Mouse (Mus musculus): ENCODE data around the gene Olfr323. TPM values are rescaled to one million over a fixed set of nuclear protein-coding genes. Genes with fewer than 3 reads are reported as not detected.

Olfr323 gene
- not detected for polyA plus RNA-seq (2014; fragmentation: Illumina TruSeq; extraction: RNeasy Lipid Tissue Mini Kit (QIAGEN cat#74804); ENCODE audit: low read depth, low replicate concordance)

GRCm38 (mm10) chr11:58630401-58630800 lies at the start of gene Olfr323:
TSS of gene Olfr323 (minus strand) at chr11:58630501.

GRCm38 (mm10) chr11:58658596-58658995 lies 28.3 kb upstream of the Olfr323 start, which contains the start of gene Olfr322:
TSS of gene Olfr322 (plus strand) at chr11:58658782.

GRCm38 (mm10) chr11:58640272-58640867 lies 10.1 kb upstream of the Olfr323 start, which contains the start of gene Trim58:
TSS of gene Trim58 (plus strand) at chr11:58640465.

GRCm38 (mm10) chr11:58615975-58616374 lies 14.3 kb downstream of the Olfr323 start, which contains the start of gene 2210407C18Rik:
TSS of gene 2210407C18Rik (minus strand) at chr11:58616075.

GRCm38 (mm10) chr11:58594814-58595213 lies 35.5 kb downstream of the Olfr323 start, which contains the start of gene Olfr324:
TSS of gene Olfr324 (plus strand) at chr11:58595114.

GRCm38 (mm10) chr11:58577430-58577829 lies 52.9 kb downstream of the Olfr323 start, which contains the start of gene Olfr325:
TSS of gene Olfr325 (plus strand) at chr11:58577730.

Other genes starting within 250 kb of the Olfr323 start
- not detected for gene 1810065E05Rik, start 209.4 kb downstream of the Olfr323 start, polyA plus RNA-seq (2014; fragmentation: Illumina TruSeq; extraction: RNeasy Lipid Tissue Mini Kit (QIAGEN cat#74804); ENCODE audit: low read depth, low replicate concordance)
- gene Gm12253, start 197.9 kb downstream of the Olfr323 start, polyA plus RNA-seq (2014; fragmentation: Illumina TruSeq; extraction: RNeasy Lipid Tissue Mini Kit (QIAGEN cat#74804); ENCODE audit: low read depth, low replicate concordance): not detected
- not detected for gene Lypd9, start 177.6 kb downstream of the Olfr323 start, polyA plus RNA-seq (2014; fragmentation: Illumina TruSeq; extraction: RNeasy Lipid Tissue Mini Kit (QIAGEN cat#74804); ENCODE audit: low read depth, low replicate concordance)
- not detected for gene Olfr30, start 168.2 kb downstream of the Olfr323 start, polyA plus RNA-seq (2014; fragmentation: Illumina TruSeq; extraction: RNeasy Lipid Tissue Mini Kit (QIAGEN cat#74804); ENCODE audit: low read depth, low replicate concordance)
- gene Olfr332, start 137.9 kb downstream of the Olfr323 start, polyA plus RNA-seq (2014; fragmentation: Illumina TruSeq; extraction: RNeasy Lipid Tissue Mini Kit (QIAGEN cat#74804); ENCODE audit: low read depth, low replicate concordance): not detected
- not detected for gene Olfr331, start 127.9 kb downstream of the Olfr323 start, polyA plus RNA-seq (2014; fragmentation: Illumina TruSeq; extraction: RNeasy Lipid Tissue Mini Kit (QIAGEN cat#74804); ENCODE audit: low read depth, low replicate concordance)
- 1.5 TPM for gene Olfr330, start 95.7 kb downstream of the Olfr323 start, polyA plus RNA-seq (2014; fragmentation: Illumina TruSeq; extraction: RNeasy Lipid Tissue Mini Kit (QIAGEN cat#74804); ENCODE audit: low read depth, low replicate concordance)
- 3.0 TPM for gene Olfr329-ps, start 84.1 kb downstream of the Olfr323 start, polyA plus RNA-seq (2014; fragmentation: Illumina TruSeq; extraction: RNeasy Lipid Tissue Mini Kit (QIAGEN cat#74804); ENCODE audit: low read depth, low replicate concordance)
- not detected for gene Olfr328, start 74.9 kb downstream of the Olfr323 start, polyA plus RNA-seq (2014; fragmentation: Illumina TruSeq; extraction: RNeasy Lipid Tissue Mini Kit (QIAGEN cat#74804); ENCODE audit: low read depth, low replicate concordance)
- gene Olfr224, start 59.9 kb downstream of the Olfr323 start, polyA plus RNA-seq (2014; fragmentation: Illumina TruSeq; extraction: RNeasy Lipid Tissue Mini Kit (QIAGEN cat#74804); ENCODE audit: low read depth, low replicate concordance): not detected
- not detected for gene Olfr325, start 52.8 kb downstream of the Olfr323 start, polyA plus RNA-seq (2014; fragmentation: Illumina TruSeq; extraction: RNeasy Lipid Tissue Mini Kit (QIAGEN cat#74804); ENCODE audit: low read depth, low replicate concordance)
- gene Olfr324, start 35.4 kb downstream of the Olfr323 start, polyA plus RNA-seq (2014; fragmentation: Illumina TruSeq; extraction: RNeasy Lipid Tissue Mini Kit (QIAGEN cat#74804); ENCODE audit: low read depth, low replicate concordance): not detected
- not detected for gene 2210407C18Rik, start 14.4 kb downstream of the Olfr323 start, polyA plus RNA-seq (2014; fragmentation: Illumina TruSeq; extraction: RNeasy Lipid Tissue Mini Kit (QIAGEN cat#74804); ENCODE audit: low read depth, low replicate concordance)
- not detected for gene Trim58, start 10.0 kb upstream of the Olfr323 start, polyA plus RNA-seq (2014; fragmentation: Illumina TruSeq; extraction: RNeasy Lipid Tissue Mini Kit (QIAGEN cat#74804); ENCODE audit: low read depth, low replicate concordance)
- gene Olfr322, start 28.3 kb upstream of the Olfr323 start, polyA plus RNA-seq (2014; fragmentation: Illumina TruSeq; extraction: RNeasy Lipid Tissue Mini Kit (QIAGEN cat#74804); ENCODE audit: low read depth, low replicate concordance): not detected
- not detected for gene Olfr320, start 50.6 kb upstream of the Olfr323 start, polyA plus RNA-seq (2014; fragmentation: Illumina TruSeq; extraction: RNeasy Lipid Tissue Mini Kit (QIAGEN cat#74804); ENCODE audit: low read depth, low replicate concordance)
- gene Olfr319, start 68.7 kb upstream of the Olfr323 start, polyA plus RNA-seq (2014; fragmentation: Illumina TruSeq; extraction: RNeasy Lipid Tissue Mini Kit (QIAGEN cat#74804); ENCODE audit: low read depth, low replicate concordance): not detected
- gene Olfr318, start 93.5 kb upstream of the Olfr323 start, polyA plus RNA-seq (2014; fragmentation: Illumina TruSeq; extraction: RNeasy Lipid Tissue Mini Kit (QIAGEN cat#74804); ENCODE audit: low read depth, low replicate concordance): not detected
- gene Olfr317, start 108.7 kb upstream of the Olfr323 start, polyA plus RNA-seq (2014; fragmentation: Illumina TruSeq; extraction: RNeasy Lipid Tissue Mini Kit (QIAGEN cat#74804); ENCODE audit: low read depth, low replicate concordance): not detected
- not detected for gene Olfr316, start 122.2 kb upstream of the Olfr323 start, polyA plus RNA-seq (2014; fragmentation: Illumina TruSeq; extraction: RNeasy Lipid Tissue Mini Kit (QIAGEN cat#74804); ENCODE audit: low read depth, low replicate concordance)
- gene Olfr315, start 142.7 kb upstream of the Olfr323 start, polyA plus RNA-seq (2014; fragmentation: Illumina TruSeq; extraction: RNeasy Lipid Tissue Mini Kit (QIAGEN cat#74804); ENCODE audit: low read depth, low replicate concordance): not detected
- gene Olfr314, start 152.5 kb upstream of the Olfr323 start, polyA plus RNA-seq (2014; fragmentation: Illumina TruSeq; extraction: RNeasy Lipid Tissue Mini Kit (QIAGEN cat#74804); ENCODE audit: low read depth, low replicate concordance): not detected
- 4.1 TPM for gene Fam183b, start 171.5 kb upstream of the Olfr323 start, polyA plus RNA-seq (2014; fragmentation: Illumina TruSeq; extraction: RNeasy Lipid Tissue Mini Kit (QIAGEN cat#74804); ENCODE audit: low read depth, low replicate concordance)
- not detected for gene Olfr313, start 184.5 kb upstream of the Olfr323 start, polyA plus RNA-seq (2014; fragmentation: Illumina TruSeq; extraction: RNeasy Lipid Tissue Mini Kit (QIAGEN cat#74804); ENCODE audit: low read depth, low replicate concordance)
- gene Olfr312, start 198.7 kb upstream of the Olfr323 start, polyA plus RNA-seq (2014; fragmentation: Illumina TruSeq; extraction: RNeasy Lipid Tissue Mini Kit (QIAGEN cat#74804); ENCODE audit: low read depth, low replicate concordance): not detected
- gene Olfr311, start 208.8 kb upstream of the Olfr323 start, polyA plus RNA-seq (2014; fragmentation: Illumina TruSeq; extraction: RNeasy Lipid Tissue Mini Kit (QIAGEN cat#74804); ENCODE audit: low read depth, low replicate concordance): not detected
- gene Gm12258, start 216.7 kb upstream of the Olfr323 start, polyA plus RNA-seq (2014; fragmentation: Illumina TruSeq; extraction: RNeasy Lipid Tissue Mini Kit (QIAGEN cat#74804); ENCODE audit: low read depth, low replicate concordance): 5.5 TPM
- gene 2810021J22Rik, start 236.7 kb upstream of the Olfr323 start, polyA plus RNA-seq (2014; fragmentation: Illumina TruSeq; extraction: RNeasy Lipid Tissue Mini Kit (QIAGEN cat#74804); ENCODE audit: low read depth, low replicate concordance): 6.7 TPM